Mouse (Mus musculus): ENCODE results near the gene AA792892.
"Not testable (repeated sequence)": the region's sequence is repeated elsewhere in the genome, so short reads cannot be mapped to it uniquely, and the experiment has no call there.

Gene AA792892

GRCm38 (mm10) chr5:94339449-94339848 lies at the start of gene AA792892:
AA792892 (plus strand) TSS chr5:94339749.
- ATAC-seq (ENCODE audit: insufficient number of reproducible peaks, low FRiP score, low TSS enrichment), result not testable (repeated sequence)

GRCm38 (mm10) chr5:94306696-94307095 lies 32.9 kb upstream of the AA792892 start, which contains the start of gene A430089I19Rik:
A430089I19Rik (minus strand) TSS chr5:94306796.
- not testable (repeated sequence) for ATAC-seq (ENCODE audit: insufficient number of reproducible peaks, low FRiP score, low TSS enrichment)

DNA sequence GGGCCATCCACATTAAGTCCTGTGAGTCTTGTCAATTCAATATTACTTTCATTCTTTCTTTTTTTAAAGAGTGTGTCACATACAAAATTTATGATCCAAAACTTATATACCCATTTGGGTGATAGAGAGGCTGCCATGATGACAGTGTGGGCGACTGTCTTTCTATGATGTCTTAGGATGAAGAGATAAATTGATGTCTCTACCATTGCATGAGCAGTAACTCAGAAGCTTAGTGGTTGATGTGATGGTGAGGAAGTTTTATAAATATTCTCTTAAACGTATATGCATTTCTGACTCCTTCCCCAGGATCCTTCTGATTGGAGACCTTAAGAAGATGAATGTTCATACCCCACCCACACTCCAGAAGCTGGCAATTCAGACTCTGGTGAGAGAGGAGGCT lies 25.4 kb upstream of the AA792892 start, which contains the start of gene Gm6502:
Gm6502 (plus strand) TSS at position 301 of the 400 bp plus-strand sequence.
- ATAC-seq (ENCODE audit: insufficient number of reproducible peaks, low FRiP score, low TSS enrichment), result not testable (repeated sequence)

Data from cerebellum, adult (tissue).